Mouse (Mus musculus): Measurements from ENCODE around the gene Gm21970.

The Gm21970 gene

DNA sequence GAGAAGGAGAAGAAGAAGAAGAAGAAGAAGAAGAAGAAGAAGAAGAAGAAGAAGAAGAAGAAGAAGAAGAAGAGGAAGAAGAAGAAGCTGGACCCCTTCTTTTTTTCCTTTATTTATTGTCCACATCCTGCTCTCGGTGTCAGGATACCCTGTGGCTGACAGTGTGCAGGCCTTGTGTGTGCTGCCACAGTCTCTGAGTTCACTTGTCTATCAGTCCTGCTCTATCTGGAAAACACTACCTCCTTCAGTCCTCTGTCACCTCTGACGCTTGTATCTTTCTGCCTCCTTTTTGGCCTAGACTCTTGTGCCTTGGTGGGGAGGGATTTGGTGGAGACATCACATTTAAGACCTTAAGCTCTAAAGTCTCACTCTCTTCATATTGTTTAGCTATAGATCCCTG lies 71.9 kb downstream of the Gm21970 start:
- no peak for DNase-seq (ENCODE audit: low read depth, low spot score)

GRCm38 (mm10) chr16:91463836-91464400 lies 72.4 kb downstream of the Gm21970 start:
- DNase-seq (ENCODE audit: low read depth, low spot score): no peak

DNA sequence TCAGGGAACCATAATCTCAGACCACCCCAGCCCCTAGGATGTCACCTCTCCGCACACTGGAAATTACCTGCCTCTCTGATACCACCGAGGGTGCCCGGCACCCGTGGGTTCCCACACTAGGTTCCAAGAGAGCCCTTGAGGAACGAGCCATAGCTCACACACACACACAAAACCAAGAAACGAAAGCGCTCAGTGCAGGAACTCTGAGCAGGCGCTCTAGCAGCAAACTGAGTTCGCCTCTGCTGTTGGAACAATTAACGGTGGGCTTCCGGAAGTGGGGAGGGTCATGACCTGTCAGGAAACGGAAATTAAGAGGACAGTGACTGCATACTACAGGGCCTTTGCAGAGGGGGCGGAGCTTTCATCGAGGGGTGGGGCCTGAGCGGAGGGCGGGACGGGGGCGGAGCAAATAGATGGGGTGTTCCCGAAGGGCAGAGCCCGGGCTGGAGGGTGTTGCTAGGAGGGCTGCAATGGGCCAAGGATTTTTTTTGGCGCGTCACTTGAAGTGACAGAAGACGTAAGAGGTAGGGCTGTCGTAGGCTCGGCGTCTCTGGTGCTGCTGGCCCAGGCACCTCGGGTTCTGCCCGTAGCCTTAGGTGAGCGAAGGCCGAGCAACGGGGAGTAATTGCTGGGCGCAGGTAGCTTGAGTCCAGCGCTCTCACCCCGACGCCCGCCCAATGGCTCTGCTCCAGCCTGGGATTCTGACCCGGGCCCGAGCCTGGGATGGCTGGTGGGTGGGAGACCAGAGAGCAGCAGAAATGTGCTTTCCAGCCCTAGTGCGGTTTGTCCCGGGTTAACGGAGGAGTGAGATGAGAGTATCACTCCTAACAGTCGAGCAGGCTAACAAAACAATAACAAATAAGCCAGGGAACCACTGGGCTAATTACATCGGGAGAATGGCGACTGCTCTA lies 73.3 kb downstream of the Gm21970 start:
- DNase-seq (ENCODE audit: low read depth, low spot score): peak; percentile 90

DNA sequence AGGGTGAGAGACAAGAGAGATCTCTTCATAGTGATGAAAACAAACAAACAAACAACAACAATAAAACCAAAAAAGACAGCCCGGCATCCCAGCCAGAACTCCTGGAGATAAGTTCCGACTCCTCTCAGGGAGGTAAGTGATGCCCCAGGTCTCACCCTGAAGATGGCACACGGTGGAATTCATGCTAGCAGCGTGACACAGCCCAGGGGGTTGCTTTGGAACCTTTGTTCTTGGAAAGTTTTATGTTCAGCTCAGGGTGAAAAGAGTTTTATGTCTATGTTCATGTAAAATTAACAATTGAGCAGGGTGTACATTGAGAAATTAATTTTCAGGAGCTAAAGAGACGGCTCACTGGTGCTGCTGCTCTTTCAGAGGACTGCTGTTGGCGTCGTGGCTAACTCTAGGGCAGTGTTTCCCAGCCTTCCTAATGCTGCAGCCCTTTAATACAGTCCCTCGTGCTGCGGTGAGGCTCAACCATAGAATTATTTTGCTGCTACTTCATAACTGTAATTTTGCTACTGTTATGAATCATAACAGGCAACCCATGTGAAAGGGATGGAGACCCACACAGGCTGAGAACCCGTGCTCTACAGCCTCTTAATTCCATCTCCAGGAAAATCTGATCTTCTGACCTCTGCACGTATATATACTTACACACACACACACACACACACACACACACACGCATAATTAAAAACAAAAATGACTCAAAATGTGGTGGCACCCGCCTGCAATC lies 74.2 kb downstream of the Gm21970 start:
- DNase-seq (ENCODE audit: low read depth, low spot score): no peak

DNA sequence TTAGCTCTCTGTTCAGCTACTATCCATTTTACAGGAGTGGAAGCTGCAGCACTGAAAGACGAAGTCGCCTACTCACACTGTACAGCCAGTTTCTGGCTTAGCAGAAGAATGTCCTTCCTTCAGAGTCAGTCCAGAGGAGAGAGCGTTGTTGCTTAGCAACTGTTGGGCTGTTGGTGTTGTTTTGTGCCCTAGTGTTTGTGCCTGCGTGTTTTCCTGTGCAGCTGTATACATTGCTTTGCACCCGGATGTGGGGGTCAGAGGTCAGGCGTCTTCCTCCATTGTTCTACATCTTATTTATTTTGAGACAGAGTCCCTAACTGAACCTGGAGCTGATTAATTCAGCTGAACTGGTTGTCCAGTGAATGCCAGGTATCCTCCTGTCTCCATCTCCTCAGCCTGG lies 75.0 kb downstream of the Gm21970 start:
- peak; percentile 70 for DNase-seq (ENCODE audit: low read depth, low spot score)

Data from forelimb bud, embryonic 11.5 days (tissue).